Mouse (Mus musculus) activated CD4-positive, CD25-positive, alpha-beta regulatory T cell, adult 4 months (primary cell): ENCODE results near the gene Polr2h. TPM values are rescaled to one million over a fixed set of nuclear protein-coding genes. Genes with fewer than 3 reads are reported as not detected.
"Not testable (repeated sequence)": the region's sequence is repeated elsewhere in the genome, so short reads cannot be mapped to it uniquely, and the experiment has no call there.

Experiments
- ATAC-seq: one replicate; pipeline ENCODE4 v1.8.0; 2017
- polyA plus RNA-seq, 2 experiments: library from polyadenylated mRNA; unstranded; fragments of 100-300 nt; shearing (Covaris generic); gene quantifications; one replicate each; pipeline ENCODE4 v1.2.1; 2017

Polr2h gene
- 10 to 100 TPM; 72.6 to 80.2 TPM for polyA plus RNA-seq

- ATAC-seq, result peak; percentile 88
Observed at GRCm38 (mm10) chr16:20717181-20717977, at the start of gene Polr2h, which contains the start of gene Clcn2. TSS of gene Polr2h (plus strand) at chr16:20717665. TSS of gene Clcn2 (minus strand) at chr16:20717746.

DNA sequence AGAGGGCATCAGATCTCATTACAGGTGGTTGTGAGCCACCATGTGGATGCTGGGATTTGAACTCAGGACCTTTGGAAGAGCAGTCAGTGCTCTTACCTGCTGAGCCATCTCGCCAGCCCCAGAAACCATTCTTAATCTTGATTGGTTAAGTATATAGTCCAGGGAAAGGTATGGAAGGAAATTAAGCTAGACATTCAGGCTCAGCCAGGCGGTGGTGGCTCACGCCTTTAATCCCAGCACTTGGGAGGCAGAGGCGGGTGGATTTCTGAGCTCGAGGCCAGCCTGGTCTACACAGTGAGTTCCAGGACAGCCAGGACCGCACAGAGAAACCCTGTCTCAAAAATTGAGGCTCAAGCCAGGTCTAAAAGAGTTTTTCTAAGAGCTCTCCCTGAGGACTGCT is 49.5 kb upstream of the Polr2h start, which contains the start of gene Eif4g1:
TSS of gene Eif4g1 (plus strand) at position 301 of the 400 bp plus-strand sequence.
- not testable (repeated sequence) for ATAC-seq

- no peak for ATAC-seq
Observed at GRCm38 (mm10) chr16:20670291-20670690, 47.2 kb upstream of the Polr2h start.

GRCm38 (mm10) chr16:20671886-20672285 is 45.6 kb upstream of the Polr2h start:
- no peak for ATAC-seq

DNA sequence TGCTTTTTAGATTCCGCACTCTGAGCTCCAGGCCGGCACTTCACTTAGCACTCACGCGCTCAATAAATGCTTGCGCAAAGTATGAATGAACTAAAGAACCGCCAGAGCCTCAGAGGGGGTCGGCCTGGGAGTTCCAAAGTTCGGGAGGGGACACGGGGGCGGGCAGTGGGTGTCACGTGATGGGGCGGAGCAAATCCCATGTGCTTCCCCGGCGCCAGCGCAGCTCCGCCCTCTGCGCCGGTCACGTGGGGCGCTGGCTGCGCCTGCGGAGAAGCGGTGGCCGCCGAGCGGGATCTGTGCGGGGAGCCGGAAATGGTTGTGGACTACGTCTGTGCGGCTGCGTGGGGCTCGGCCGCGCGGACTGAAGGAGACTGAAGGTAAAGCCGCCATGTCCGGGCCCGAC is 45.0 kb upstream of the Polr2h start:
- peak; percentile 92 for ATAC-seq

- peak; percentile 31 for ATAC-seq
Observed at GRCm38 (mm10) chr16:20672965-20673705, 44.3 kb upstream of the Polr2h start.

- peak; percentile 17 for ATAC-seq
Observed at GRCm38 (mm10) chr16:20673706-20674303, 43.7 kb upstream of the Polr2h start.

DNA sequence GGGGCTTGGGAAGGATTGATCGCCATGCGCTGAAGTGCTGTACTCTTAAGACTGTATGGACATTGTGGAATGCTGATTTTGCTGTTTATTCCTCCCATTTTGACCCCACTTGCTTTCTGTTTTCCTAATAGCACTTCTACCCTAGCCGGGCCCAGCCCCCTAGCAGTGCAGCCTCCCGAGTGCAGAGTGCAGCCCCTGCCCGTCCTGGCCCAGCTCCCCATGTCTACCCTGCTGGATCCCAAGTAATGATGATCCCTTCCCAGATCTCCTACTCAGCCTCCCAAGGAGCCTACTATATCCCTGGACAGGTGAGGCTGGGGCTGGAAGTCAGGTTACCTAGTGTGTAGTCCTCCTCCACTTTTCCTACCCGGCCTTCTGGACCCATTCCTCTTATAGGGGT is 42.3 kb upstream of the Polr2h start:
- no peak for ATAC-seq

DNA sequence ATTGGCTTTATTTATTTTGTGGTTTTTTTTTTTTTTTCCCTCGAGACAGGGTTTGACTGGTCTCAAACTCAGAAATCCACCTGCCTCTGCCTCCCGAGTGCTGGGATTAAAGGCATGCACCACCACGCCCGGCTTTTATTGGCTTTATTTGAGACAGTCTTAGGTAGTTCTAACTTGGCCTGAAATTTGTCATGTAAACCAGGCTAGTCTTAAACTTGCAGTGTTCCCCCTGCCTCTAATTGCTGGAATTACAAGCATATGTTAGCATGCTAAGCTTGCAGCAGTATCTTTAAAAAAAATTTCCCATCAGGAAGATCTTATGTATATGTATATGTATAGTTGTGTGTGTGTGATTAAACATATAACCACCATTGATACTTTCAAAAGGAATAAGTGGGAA is 40.8 kb upstream of the Polr2h start:
- no peak for ATAC-seq

DNA sequence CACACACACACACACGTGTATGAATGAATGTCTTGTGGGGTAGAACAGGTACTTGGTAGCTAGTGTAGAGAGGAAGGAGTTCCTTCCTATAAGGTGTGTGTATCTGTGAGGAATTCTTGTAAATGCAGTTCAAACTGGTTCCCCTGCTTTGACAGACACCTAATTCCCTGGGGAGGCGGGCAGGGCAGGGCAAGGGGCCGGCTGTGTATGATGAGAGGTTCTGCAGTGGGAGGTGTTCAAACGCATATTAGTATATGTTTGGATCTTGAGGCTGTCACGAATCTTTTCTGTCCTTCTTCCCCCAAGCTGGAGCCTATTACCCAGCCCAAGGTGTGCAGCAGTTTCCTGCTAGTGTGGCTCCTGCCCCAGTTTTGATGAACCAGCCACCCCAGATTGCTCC is 40.1 kb upstream of the Polr2h start:
- no peak for ATAC-seq

DNA sequence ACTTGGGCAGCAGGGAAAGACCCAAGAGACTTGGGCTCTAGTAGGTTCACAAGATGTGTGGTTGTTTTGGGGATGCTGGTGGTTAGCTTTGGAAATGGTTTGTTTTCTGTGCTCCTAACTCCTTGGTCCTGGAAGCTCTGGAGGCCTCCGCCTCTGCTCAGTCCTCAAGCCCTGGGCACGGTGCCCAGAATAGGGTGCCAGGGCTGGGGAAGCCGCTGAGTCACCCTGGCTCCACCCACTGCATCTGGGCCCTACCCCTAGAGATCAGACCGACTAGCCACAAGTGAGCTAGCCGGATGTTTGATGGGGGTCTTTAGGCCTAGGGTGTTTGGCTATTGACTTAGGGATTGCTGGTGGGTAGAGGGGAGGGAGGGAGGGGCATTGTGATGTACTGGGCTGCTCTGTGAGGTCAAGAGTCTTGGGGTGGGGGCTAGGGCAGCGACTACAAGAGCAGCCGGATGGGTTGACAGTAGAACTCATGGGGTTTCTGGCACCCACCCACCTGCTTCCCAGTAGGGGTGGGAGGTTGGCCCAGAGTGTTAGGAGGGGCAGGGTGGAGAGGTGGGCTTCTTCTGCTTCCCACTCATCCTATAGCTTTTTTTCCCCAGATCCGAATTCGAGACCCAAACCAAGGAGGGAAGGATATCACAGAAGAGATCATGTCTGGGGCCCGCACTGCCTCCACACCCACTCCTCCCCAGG is 39.3 kb upstream of the Polr2h start:
- no peak for ATAC-seq

- no peak for ATAC-seq
Observed at GRCm38 (mm10) chr16:20690774-20691173, 26.7 kb upstream of the Polr2h start.

DNA sequence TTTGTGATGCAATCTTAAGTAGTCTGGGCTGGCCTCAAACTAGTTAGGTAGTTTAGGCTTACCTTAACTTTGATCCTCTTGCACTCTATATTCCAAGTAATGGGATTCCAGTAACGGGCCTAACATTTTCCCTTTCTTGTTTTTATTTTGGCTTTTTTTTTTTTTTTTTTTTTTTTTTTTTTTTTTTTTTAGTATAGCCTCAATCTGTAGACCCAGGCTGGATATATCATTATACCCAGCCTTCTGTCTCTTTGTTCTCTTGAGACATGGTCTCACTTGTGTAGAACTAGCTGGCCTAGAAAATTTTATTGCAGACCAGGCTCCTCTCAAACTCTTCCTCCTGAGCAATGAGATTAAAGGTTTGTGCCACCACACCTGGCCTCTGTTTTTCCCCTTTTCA is 25.8 kb upstream of the Polr2h start:
- no peak for ATAC-seq

DNA sequence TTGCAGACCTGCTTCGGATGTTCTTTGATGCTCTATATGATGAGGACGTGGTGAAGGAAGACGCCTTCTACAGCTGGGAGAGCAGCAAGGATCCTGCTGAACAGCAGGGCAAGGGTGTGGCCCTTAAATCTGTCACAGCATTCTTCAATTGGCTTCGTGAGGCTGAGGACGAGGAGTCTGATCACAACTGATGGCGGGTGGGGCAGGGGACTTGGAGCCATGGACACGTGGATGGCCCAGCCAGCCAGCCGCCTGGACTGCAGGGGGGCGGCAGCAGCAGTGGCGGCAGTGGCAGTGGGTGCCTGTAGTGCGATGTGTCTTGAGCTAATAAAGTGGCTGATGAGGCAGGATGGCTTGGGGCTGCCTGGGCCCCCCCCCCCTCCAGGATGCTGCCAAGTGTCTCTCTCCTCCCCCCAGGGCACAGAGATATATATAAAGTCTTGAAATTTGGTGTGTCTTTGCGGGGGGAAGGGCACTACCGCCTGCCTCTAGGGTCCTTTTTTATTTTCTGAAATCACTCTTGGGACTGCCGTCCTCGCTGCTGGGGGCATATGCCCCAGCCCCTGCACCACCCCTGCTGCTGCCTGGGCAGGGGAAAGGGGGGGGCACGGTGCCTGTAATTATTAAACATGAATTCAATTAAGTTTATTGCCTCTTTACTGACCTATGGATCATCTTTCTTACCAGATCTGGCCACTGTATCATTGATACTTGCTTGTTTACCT is 25.1 kb upstream of the Polr2h start:
- ATAC-seq, result no peak

DNA sequence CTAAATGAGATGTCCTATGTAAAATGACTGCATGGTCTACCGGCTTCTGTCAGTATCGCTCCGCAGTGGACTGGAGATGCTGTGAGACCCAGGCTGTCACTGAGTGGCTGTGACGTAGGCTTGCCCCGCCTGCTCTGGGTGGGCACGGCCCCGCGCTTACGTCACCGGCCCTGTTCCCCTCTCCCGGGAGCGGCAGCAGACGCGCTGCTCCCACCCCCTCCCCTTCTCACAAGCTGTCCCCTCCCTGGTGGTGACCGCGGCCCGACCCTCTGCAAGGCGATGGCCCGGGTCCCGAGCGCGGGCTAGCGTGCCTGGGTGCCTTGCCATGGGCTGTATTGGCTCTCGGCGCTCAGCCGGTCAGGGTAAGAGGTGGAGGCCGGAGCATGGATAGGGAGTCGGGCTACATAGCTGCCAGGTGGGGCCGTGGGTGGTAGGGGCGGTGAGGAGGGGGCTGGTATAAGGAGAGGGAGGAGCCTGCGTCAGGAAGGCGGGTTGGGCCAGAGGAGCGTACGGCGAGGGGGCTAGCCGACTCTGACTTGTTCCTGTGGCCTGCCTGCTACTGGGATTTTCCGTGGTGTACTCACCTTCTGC is 24.3 kb upstream of the Polr2h start, which contains the start of gene Fam131a:
TSS of gene Fam131a (plus strand) at position 131 of the 591 bp plus-strand sequence.
- ATAC-seq, result peak; percentile 80

DNA sequence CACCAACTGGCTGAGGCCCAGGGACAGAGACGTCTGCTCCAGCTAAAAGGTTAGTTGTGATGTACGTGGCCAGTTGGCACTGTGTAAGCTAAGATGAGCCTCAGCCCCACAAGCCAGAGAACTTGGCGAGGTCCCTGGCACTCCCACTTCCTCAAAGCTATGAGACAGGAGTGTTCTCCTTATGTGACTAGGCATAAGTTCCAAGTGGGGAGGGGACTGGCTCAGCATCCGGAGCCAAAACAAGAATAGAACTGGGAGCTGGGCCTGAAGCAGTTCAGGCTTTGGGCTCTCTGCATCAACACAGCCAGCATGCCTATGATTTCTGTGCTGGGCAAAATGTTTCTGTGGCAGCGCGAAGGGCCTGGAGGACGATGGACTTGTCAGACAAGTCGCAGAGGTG is 22.7 kb upstream of the Polr2h start:
- ATAC-seq, result no peak

- peak; percentile 4 for ATAC-seq
Observed at GRCm38 (mm10) chr16:20695622-20696323, 21.7 kb upstream of the Polr2h start.

GRCm38 (mm10) chr16:20699266-20699665 is 18.2 kb upstream of the Polr2h start:
- no peak for ATAC-seq

DNA sequence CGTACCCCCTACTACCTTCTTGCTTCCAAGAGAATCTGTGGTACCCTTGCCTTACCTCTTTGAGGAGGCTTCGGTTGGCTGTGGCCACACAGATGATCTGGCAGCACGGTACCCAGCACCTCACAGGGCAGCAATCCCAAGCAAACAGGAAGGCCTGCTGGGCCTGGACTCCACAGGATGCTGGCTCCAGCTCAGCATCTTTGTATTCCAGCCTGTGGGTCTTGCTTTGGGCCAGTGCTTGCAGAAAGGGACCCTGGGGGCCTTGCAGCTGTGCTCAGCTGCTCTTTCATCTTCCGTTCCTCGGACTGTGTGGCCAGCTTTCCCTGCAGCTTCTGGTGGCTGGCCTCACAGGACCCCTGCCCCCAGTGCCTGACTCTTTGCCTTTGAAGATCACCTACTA is 17.4 kb upstream of the Polr2h start:
- ATAC-seq, result no peak

- ATAC-seq, result no peak
Observed at GRCm38 (mm10) chr16:20701316-20701715, 16.1 kb upstream of the Polr2h start.
